Mouse (Mus musculus) cortical plate, adult 2 months (tissue): ENCODE measurements at regions not wholly inside any gene's neighbourhood (a gene's known extent, or its start where the extent isn't known, plus 50 kb on each side); places are given as distances from the start of the nearest gene placed in this dataset.

Experiments
- CTCF ChIP-seq: fragments of 200-500 bp; IDR thresholded peaks from 2 replicates; pipeline ENCODE4 v1.5.1; 2011; ENCODE audit warnings: mild to moderate bottlenecking, control low read depth, low read length; ENCODE audit not compliant: insufficient read depth; ENCODE audit errors: extremely low read depth
- POLR2A ChIP-seq: fragments of 200-500 bp; IDR thresholded peaks from 2 replicates; pipeline ENCODE4 v1.6.1; 2011; ENCODE audit warnings: mild to moderate bottlenecking, low read length, control low read depth; ENCODE audit not compliant: insufficient read depth; ENCODE audit errors: extremely low read depth

DNA sequence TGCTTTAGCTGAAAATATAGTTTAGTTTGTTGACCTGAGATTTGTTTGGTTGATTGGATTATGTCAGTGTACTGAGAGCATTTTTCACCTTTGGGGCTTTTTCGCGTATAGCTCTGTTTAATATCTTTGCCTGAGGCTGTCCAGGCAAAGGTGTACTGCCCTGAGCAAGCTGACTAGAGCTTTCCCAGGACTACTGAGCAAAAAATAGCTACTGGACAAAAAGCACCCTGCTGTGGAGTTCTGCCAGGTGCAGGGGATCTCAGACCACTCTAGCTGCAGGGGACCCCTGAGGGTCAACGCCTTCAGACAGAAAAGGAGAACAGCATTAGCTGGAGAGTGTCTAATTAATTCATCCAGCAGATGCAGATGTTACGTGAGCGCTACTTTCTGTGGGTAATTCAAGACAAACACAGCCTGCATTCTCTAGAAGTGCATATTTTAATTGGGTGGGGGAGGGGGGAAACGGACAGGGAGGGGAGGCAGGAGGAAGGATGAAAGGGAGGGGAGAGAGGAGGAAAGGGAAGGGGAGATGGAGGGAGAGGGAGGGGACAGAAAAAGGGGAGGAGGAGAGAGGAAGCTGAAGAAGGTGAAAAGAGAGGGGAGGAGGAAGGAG, 61.7 kb downstream of the Thnsl1 start:
- TF ChIP-seq CTCF = no peak
- no peak for TF ChIP-seq POLR2A
